Mouse (Mus musculus) C2C12 (cell line): ENCODE results near the gene Zfand2b.

Experiments used
- CTCF ChIP-seq: IDR thresholded peaks from one replicate; pipeline ENCODE4 v1.5.1; 2011; ENCODE audit not compliant: control insufficient read depth, insufficient read depth, insufficient read length
- MAX ChIP-seq: IDR thresholded peaks from one replicate; pipeline ENCODE4 v1.6.1; 2011; ENCODE audit warnings: mild to moderate bottlenecking, control low read depth

- TF ChIP-seq CTCF (no peak), MAX (no peak)
These were observed 49.4 kb downstream of the Zfand2b start for GRCm38 (mm10) chr1:75217893-75218226.
